Mouse (Mus musculus): Measurements from ENCODE around the gene Mcf2l.

Gene Mcf2l

DNA sequence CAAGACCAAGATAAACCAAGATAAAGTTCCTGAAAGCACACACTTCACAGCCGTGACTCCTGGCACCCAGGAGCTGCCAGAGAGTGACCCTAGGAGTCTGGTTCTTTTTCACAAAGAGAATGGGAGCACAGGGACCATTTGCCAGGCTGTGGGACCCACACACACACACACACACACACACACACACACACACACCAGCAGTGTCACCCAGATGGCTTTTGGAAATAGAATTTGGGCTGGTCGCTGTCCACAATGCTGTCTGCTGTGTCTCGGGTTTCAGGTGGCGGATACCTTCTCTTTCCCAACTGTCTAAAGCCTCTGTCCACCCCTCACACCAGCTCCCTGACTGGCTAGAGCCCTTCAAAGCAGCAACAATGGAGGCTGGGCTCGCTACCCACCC is 120.9 kb downstream of the Mcf2l start:
- no peak for DNase-seq (ENCODE audit: low spot score in 2 of 2)

DNA sequence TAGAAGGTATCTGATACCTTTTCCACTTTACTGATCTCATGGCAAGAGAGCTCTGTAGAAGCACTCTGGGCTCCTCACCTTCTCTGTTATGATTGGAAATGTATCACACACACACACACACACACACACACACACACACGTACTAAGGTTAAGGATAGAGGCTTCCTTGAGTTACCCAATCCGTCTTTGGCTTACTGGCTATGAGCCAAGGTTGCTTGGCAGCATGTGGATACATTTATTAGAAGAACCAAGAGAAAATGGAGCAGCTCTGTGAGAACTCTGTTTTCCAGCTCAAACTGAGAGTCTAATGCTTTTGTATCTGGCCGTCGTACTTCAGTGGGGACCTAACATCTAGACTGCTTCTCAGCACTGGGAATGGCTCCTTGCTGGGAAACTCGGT is 121.9 kb downstream of the Mcf2l start:
- DNase-seq (ENCODE audit: low spot score in 2 of 2): no peak

GRCm38 (mm10) chr8:12996831-12997275 is 123.2 kb downstream of the Mcf2l start:
- DNase-seq (ENCODE audit: low spot score in 2 of 2): no peak

DNA sequence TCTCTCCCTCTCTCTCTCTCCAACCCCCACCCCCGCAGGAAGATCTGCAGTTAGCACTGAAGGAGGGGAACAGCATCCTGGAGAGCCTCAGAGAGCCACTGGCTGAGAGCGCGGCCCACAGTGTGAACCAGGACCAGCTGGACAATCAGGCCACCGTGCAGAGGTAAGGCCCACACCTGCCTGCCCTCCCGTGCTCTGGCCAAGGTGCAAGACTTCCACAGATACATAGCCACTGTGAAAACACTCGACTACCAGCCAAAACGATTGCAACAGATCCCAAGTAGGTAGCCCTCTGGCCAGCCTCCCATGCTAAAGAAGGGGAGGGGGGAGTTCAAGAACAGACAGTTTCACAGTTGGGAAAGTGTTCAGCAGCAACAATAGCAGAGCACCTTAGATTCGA is 124.7 kb downstream of the Mcf2l start:
- no peak for DNase-seq (ENCODE audit: low spot score in 2 of 2)

DNA sequence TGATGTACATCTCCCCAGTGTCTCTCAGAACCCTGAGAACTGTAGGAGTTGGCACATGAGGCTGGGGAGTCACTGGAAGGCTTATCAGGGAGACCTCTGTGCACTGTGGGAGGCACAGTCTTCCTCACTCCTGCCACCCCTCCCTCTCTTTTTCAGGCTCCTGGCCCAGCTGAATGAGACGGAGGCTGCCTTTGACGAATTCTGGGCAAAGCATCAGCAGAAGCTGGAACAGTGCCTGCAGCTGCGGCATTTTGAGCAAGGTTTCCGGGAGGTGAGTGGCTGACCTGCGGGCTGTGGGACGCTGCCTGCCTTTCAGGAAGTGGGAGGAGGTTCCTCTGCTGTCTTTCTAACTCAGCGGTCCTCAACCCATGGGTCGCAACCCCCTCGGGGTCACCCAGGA is 126.2 kb downstream of the Mcf2l start:
- no peak for DNase-seq (ENCODE audit: low spot score in 2 of 2)

DNA sequence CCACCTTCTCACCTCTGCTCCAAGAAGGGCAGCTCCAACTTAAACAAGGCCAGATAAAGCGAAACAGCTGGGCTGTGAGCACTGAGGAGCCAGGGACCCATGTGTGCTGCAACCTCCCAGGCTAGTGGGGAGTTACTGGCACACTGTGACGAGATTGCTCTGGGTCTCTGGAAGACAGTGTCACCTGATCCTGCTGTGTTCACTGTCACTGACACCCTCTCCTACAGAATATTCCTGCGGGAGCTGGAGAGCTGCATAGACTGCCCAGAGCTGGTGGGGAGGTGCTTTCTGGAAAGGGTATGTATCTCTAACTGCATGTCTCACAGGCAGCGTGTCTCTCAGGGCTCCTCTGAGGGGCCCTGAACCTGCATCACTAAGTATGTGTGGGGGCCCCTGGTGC is 133.9 kb downstream of the Mcf2l start:
- DNase-seq (ENCODE audit: low spot score in 2 of 2): no peak

GRCm38 (mm10) chr8:13010313-13010712 is 136.7 kb downstream of the Mcf2l start:
- DNase-seq (ENCODE audit: low spot score in 2 of 2): no peak

DNA sequence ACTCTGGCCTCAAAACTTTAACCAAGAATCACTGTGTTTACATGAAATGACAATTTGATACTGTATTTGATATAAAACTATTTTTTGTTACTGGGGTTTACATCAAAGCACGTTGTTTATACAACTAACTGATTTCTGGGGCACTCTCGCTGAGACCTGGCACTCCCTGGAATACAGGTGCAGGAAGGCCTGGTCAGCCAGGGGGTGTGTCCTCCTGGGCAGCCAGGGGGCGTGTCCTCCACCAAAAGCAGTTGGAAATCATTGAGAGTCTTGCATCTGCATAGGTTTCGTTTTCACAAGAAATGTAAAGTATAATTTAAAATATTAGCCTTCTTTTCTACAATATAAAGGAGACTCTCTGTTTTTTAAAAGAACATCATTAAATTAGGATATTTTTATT is 146.0 kb downstream of the Mcf2l start:
- no peak for DNase-seq (ENCODE audit: low spot score in 2 of 2)

DNA sequence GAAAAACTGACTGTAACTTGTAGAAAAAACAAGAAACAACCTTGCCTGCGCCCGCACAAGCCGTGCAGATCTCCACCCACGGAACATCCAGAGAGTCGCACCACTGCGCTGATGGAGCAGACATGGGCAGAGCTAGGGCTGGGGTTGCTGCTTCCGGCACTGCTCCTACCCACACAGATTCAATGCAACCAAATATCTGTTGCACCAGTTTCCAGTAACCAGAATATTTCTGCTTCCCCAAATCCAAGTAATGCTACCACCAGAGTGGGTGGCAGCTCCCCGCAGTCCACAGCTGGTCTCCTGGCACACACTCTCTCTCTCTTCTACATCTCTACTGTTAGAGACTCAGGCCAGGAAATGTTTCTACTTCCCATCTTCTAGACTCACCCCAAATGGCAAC is 148.2 kb downstream of the Mcf2l start:
- DNase-seq (ENCODE audit: low spot score in 2 of 2): no peak

DNA sequence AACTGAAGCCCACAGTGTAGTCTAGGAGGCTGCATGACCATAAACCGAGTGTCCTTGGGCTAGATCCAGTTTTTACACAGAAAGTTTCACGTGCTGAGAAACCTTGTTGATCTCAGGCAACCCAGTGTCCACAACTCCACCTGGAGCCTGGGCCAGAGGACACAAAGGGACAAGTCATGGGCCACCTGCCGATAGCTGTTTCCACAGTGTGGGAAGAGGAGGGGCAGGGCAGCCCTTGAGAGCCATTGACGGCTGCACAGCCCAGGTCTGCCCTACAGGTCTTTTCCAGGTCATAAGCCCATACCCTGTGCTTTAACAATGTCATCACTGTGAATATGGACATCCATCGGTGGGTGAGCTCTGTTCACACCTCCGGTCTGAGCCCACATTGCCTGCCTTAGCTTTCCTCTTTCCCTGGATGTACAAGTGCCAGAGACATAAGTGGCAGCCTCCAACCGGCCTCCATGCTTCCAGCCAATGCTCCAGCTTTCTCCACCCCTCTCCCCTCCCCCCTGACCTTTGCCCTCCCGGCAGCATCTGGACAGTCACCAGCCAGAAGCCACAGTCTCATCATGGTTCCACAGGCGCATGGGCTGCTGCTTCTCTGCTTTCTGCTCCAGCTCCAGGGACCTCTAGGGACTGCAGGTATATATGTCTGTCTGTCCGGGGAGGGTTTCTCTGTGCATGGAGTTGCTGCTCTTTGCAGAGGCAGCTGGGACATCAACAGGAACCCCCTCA is 152.1 kb downstream of the Mcf2l start, which contains the start of gene F7:
TSS of gene F7 (plus strand) at position 548 of the 738 bp plus-strand sequence.
- DNase-seq (ENCODE audit: low spot score in 2 of 2): no peak

- no peak for DNase-seq (ENCODE audit: low spot score in 2 of 2)
Observed at GRCm38 (mm10) chr8:13027615-13028014, 154.0 kb downstream of the Mcf2l start.

GRCm38 (mm10) chr8:13028482-13028881 is 154.9 kb downstream of the Mcf2l start:
- no peak for DNase-seq (ENCODE audit: low spot score in 2 of 2)

- no peak for DNase-seq (ENCODE audit: low spot score in 2 of 2)
Observed at GRCm38 (mm10) chr8:13036346-13036812, 162.8 kb downstream of the Mcf2l start.

- DNase-seq (ENCODE audit: low spot score in 2 of 2): no peak
Observed at GRCm38 (mm10) chr8:13037015-13037414, 163.4 kb downstream of the Mcf2l start, which contains the start of gene F10. Gene F10 (plus strand): TSS chr8:13037308.

DNA sequence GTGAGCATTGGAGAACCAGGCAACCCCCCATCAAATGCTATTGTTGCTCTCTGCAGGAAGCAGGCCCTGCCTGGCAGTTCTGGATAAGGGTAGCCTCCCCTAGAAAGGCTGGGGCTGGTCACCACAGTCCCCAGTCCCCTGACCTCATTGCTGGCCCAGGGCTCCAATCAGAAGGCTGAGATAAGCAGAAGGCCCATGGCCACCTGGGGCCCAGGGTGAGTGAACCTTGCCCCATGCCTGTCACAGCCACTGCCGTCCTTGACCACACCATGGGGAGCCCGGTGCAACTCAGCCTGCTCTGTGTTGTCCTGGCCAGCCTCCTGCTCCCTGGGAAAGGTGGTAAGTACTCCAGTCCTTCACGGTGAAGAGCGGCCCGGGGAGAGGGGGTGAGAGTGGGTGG is 164.0 kb downstream of the Mcf2l start:
- no peak for DNase-seq (ENCODE audit: low spot score in 2 of 2)

DNA sequence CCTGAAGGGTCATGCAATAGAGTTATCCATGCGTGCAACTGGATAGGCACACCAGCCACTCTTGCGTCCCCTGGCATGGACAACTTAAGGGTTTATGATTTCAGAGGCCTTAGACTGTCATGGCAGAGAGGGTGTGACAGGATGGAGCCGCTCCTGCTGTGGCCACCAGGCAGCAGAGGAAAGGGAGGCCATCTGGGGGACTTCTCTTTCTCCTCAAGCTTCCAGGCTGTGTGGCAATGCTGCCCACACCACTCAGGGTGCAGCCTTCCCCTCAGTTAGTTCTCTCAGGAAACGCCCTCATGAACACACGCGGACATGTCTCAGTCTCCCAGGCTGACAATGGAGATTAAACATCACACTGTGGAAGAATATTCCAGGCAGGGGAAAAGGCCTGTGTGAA is 165.4 kb downstream of the Mcf2l start:
- no peak for DNase-seq (ENCODE audit: low spot score in 2 of 2)

GRCm38 (mm10) chr8:13041459-13041858 is 167.9 kb downstream of the Mcf2l start:
- no peak for DNase-seq (ENCODE audit: low spot score in 2 of 2)

DNA sequence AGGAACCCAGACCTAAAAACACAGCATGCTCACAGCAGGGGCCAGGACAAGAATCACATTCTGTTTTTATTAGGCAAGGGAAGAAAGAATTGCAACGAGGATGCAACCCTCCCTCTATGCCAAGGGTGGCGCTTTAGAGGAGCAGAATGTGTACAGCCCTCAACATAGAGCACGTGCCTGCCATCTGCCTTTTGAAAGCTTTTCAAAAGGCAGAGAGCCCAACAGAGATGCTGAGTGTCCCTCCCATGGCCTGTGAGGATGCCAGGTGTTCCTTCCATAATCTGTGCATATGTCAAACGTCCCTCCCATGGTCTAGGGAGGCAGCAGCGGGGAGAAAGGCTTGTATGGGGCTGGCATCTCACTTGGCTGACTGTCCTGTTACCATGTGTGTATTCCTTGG is 174.0 kb downstream of the Mcf2l start:
- DNase-seq (ENCODE audit: low spot score in 2 of 2): no peak

DNA sequence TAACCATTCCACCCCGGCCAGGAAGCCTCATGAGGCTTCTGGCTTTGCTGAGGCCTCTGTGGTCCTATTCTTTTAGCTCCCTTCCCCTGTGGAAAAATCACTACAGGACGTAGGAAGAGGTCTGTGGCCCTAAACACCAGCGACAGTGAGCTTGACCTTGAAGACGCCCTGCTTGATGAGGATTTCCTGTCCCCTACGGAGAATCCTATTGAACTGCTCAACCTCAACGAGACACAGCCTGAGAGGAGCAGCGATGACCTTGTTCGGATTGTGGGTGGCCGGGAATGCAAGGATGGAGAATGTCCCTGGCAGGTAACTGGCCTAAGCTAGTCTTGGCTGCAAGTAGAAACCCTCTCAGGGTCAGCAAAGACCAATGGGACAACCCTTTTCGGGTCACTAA is 176.9 kb downstream of the Mcf2l start:
- no peak for DNase-seq (ENCODE audit: low spot score in 2 of 2)

DNA sequence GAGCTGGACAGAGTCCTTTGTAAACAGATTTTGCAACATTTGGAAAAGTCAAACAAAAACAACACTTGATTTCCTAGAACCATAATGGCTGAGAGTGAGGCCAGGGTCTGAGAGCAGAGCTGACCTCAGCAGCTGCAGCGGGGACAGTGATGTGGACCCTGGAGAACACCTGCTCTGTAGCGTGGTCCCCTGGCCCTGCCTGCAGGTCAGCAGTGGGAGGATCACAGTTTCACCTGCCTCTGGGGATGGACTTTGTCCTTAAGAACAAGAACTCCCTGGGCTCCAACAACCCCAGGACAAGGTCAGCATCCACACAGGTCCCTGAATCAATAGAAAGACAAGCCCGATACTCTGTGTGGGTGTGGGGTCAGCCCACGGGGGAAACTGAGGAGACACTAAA is 183.7 kb downstream of the Mcf2l start:
- no peak for DNase-seq (ENCODE audit: low spot score in 2 of 2)

GRCm38 (mm10) chr8:13060441-13061150 is 187.0 kb downstream of the Mcf2l start, which contains the start of gene Proz:
Gene Proz (plus strand): TSS chr8:13060914.
- DNase-seq (ENCODE audit: low spot score in 2 of 2): no peak

- no peak for DNase-seq (ENCODE audit: low spot score in 2 of 2)
Observed at GRCm38 (mm10) chr8:13063112-13063511, 189.5 kb downstream of the Mcf2l start.

Measured in spleen, postnatal 4 days (tissue).